Mouse (Mus musculus): ENCODE data around the gene Fam107b.

- no peak for TF ChIP-seq POLR2A (IDR thresholded peaks at IDR 0.05; ENCODE audit: insufficient read depth, low read depth, low read length)
- no peak for TF ChIP-seq CTCF (IDR thresholded peaks at IDR 0.05; ENCODE audit: insufficient read depth, low read depth, low read length)
These were observed 174.8 kb downstream of the Fam107b start for GRCm38 (mm10) chr2:3745041-3745440.
